Mouse (Mus musculus): Measurements from ENCODE around the gene Chst3. TPM values are rescaled to one million over a fixed set of nuclear protein-coding genes. Genes with fewer than 3 reads are reported as not detected.

Chst3 gene
- 0.22 and 0.27 TPM in 2 replicates for polyA plus RNA-seq (2015; fragmentation: Nextera tagmentation; extraction: Ambion mirVana)

GRCm38 (mm10) chr10:60218591-60219499 lies at the start of gene Chst3:
Chst3 (minus strand) TSS chr10:60219260.
- WGBS (ENCODE audit: insufficient replicate concordance) = under 1% methylated on average over 71 of the region's 83 CpGs
- Histone ChIP-seq H3K36me3 (ENCODE audit: control insufficient read depth, insufficient read depth) (no peaks in the 10 kb centered on the region), H3K4me3 (ENCODE audit: low read depth, low read length) (peak within 1 kb of the TSS; percentile 46), H3K4me2 (ENCODE audit: low read depth, low read length) (peak within 1 kb of the TSS; percentile 46), H3K4me1 (ENCODE audit: control insufficient read depth, low read depth, low read length) (no peaks in the 10 kb centered on the region), H3K27me3 (ENCODE audit: control insufficient read depth, insufficient read depth, low read depth, low read length) (peaks cover 36% of the 10 kb centered on the region), H3K27ac (ENCODE audit: low read length) (no peak within 1 kb of the TSS; the same call in 1 of the 2 replicates), H3K9ac (ENCODE audit: low read depth, low read length) (peak within 1 kb of the TSS; percentile 31), H3K9me3 (replicated peaks; ENCODE audit: control insufficient read depth, low read length) (no peaks in the 10 kb centered on the region)
- no peak for ATAC-seq (ENCODE audit: low read depth)

GRCm38 (mm10) chr10:60268738-60269137 lies 49.7 kb upstream of the Chst3 start:
- Histone ChIP-seq H3K4me3 (ENCODE audit: low read depth, low read length) (no peak overlapping the region), H3K9me3 (replicated peaks; ENCODE audit: control insufficient read depth, low read length) (no peaks in the 10 kb centered on the region), H3K9ac (ENCODE audit: low read depth, low read length) (no peak overlapping the region), H3K4me1 (ENCODE audit: control insufficient read depth, low read depth, low read length) (peaks cover 9% of the 10 kb centered on the region), H3K4me2 (ENCODE audit: low read depth, low read length) (no peak overlapping the region), H3K36me3 (ENCODE audit: control insufficient read depth, insufficient read depth) (no peaks in the 10 kb centered on the region), H3K27ac (ENCODE audit: low read length) (no peak overlapping the region), H3K27me3 (ENCODE audit: control insufficient read depth, insufficient read depth, low read depth, low read length) (no peaks in the 10 kb centered on the region)
- WGBS (ENCODE audit: insufficient replicate concordance) = 54% methylated on average over 11 of the region's 11 CpGs
- ATAC-seq (ENCODE audit: low read depth) = no peak

DNA sequence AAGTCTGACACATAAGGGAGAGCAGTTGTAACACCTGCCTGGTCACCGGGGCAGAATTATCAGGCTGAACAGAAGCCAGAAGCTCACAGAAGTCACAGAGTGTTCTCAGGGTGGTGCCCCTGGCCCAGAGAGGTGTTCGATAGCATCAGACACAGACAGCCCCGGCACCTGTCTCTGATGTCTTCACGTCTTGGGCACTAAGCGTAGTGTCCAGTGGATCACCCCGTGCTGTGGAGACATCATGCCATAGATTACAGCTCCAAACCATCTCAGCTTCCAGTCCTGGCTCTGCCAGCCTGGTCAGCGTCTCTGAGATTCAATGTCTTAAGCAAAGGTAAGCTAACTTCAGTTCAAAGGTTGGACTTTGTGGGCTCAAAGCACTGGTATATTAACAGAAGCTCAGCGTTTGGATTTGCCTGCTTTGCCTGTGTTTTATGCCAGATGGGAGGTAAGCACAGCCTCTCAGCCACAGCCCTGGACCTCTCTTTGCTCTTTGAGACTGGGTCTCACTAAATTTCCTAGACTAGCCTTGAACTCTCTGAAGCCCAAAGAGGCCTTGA lies 47.9 kb upstream of the Chst3 start:
- Histone ChIP-seq H3K36me3 (ENCODE audit: control insufficient read depth, insufficient read depth) (no peaks in the 10 kb centered on the region), H3K4me2 (ENCODE audit: low read depth, low read length) (no peak overlapping the region), H3K9ac (ENCODE audit: low read depth, low read length) (no peak overlapping the region), H3K9me3 (replicated peaks; ENCODE audit: control insufficient read depth, low read length) (no peaks in the 10 kb centered on the region), H3K27ac (ENCODE audit: low read length) (no peak overlapping the region), H3K4me3 (ENCODE audit: low read depth, low read length) (no peak overlapping the region), H3K27me3 (ENCODE audit: control insufficient read depth, insufficient read depth, low read depth, low read length) (no peaks in the 10 kb centered on the region), H3K4me1 (ENCODE audit: control insufficient read depth, low read depth, low read length) (peaks cover 3% of the 10 kb centered on the region)
- ATAC-seq (ENCODE audit: low read depth) = no peak
- 66% methylated on average over 8 of the region's 8 CpGs for WGBS (ENCODE audit: insufficient replicate concordance)

- 60% methylated on average over 10 of the region's 10 CpGs for WGBS (ENCODE audit: insufficient replicate concordance)
- H3K9me3 ChIP-seq (replicated peaks; ENCODE audit: control insufficient read depth, low read length) = no peaks in the 10 kb centered on the region
- no peak for ATAC-seq (ENCODE audit: low read depth)
- no peak overlapping the region for H3K27ac ChIP-seq (ENCODE audit: low read length)
- H3K9ac ChIP-seq (ENCODE audit: low read depth, low read length) = no peak overlapping the region
- H3K4me3 ChIP-seq (ENCODE audit: low read depth, low read length) = no peak overlapping the region
- no peak overlapping the region for H3K4me2 ChIP-seq (ENCODE audit: low read depth, low read length)
- no peaks in the 10 kb centered on the region for H3K27me3 ChIP-seq (ENCODE audit: control insufficient read depth, insufficient read depth, low read depth, low read length)
- H3K4me1 ChIP-seq (ENCODE audit: control insufficient read depth, low read depth, low read length) = peaks cover 3% of the 10 kb centered on the region
- H3K36me3 ChIP-seq (ENCODE audit: control insufficient read depth, insufficient read depth) = no peaks in the 10 kb centered on the region
These were observed 46.2 kb upstream of the Chst3 start for GRCm38 (mm10) chr10:60265252-60265651.

DNA sequence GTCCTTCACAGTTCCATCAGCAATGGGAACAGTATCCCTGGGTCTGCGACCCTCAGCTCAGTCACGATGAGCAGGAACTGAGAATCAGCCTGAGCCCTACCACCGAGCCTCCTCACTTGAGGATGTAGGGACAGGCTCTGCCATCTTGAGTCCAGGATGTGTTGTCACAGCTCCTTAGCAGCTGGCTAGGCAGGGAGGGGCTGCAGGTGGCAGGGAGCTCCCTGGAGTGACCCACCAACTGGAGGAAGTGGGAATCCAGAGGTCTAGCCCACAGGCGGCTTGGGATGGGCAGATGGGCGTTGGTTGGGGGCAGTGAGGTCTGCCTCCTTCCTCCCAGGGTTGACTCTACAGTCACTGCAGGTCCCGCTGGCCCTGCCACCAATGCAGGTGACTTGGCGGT lies 44.3 kb upstream of the Chst3 start:
- no peak for ATAC-seq (ENCODE audit: low read depth)
- Histone ChIP-seq H3K27ac (ENCODE audit: low read length) (no peak overlapping the region), H3K9me3 (replicated peaks; ENCODE audit: control insufficient read depth, low read length) (no peaks in the 10 kb centered on the region), H3K4me1 (ENCODE audit: control insufficient read depth, low read depth, low read length) (peaks cover 3% of the 10 kb centered on the region), H3K27me3 (ENCODE audit: control insufficient read depth, insufficient read depth, low read depth, low read length) (no peaks in the 10 kb centered on the region), H3K4me2 (ENCODE audit: low read depth, low read length) (no peak overlapping the region), H3K9ac (ENCODE audit: low read depth, low read length) (no peak overlapping the region), H3K36me3 (ENCODE audit: control insufficient read depth, insufficient read depth) (no peaks in the 10 kb centered on the region), H3K4me3 (ENCODE audit: low read depth, low read length) (no peak overlapping the region)
- 50% methylated on average over 7 of the region's 7 CpGs for WGBS (ENCODE audit: insufficient replicate concordance)

- Histone ChIP-seq H3K27ac (ENCODE audit: low read length) (no peak overlapping the region), H3K27me3 (ENCODE audit: control insufficient read depth, insufficient read depth, low read depth, low read length) (no peaks in the 10 kb centered on the region), H3K4me1 (ENCODE audit: control insufficient read depth, low read depth, low read length) (peaks cover 3% of the 10 kb centered on the region), H3K9ac (ENCODE audit: low read depth, low read length) (no peak overlapping the region), H3K4me3 (ENCODE audit: low read depth, low read length) (no peak overlapping the region), H3K36me3 (ENCODE audit: control insufficient read depth, insufficient read depth) (no peaks in the 10 kb centered on the region), H3K9me3 (replicated peaks; ENCODE audit: control insufficient read depth, low read length) (no peaks in the 10 kb centered on the region), H3K4me2 (ENCODE audit: low read depth, low read length) (no peak overlapping the region)
- WGBS (ENCODE audit: insufficient replicate concordance) = 17% methylated on average over 3 of the region's 3 CpGs
- peak; percentile 64 for ATAC-seq (ENCODE audit: low read depth)
These were observed 43.3 kb upstream of the Chst3 start for GRCm38 (mm10) chr10:60262386-60262785.

DNA sequence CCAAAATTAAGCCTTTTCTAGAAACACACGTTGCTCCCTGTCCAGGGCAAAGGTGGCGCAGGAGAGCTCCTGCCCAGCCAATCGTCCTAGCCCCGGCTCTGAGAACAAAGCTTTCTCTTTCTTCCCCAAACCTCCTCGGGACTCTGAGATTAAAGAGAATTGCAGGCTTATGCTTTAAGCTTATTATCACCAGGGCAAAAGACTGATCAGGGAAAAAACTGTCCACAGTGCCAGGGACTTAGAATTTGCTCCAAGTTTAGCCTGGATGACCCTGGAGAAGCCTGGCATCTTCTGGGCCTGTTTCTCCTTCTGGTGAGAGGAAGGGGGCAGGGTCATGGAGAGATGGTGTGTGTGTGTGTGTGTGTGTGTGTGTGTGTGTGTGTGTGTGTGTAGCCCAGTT lies 42.5 kb upstream of the Chst3 start:
- no peaks in the 10 kb centered on the region for H3K9me3 ChIP-seq (replicated peaks; ENCODE audit: control insufficient read depth, low read length)
- peaks cover 8% of the 10 kb centered on the region for H3K4me1 ChIP-seq (ENCODE audit: control insufficient read depth, low read depth, low read length)
- no peak for ATAC-seq (ENCODE audit: low read depth)
- no peak overlapping the region for H3K27ac ChIP-seq (ENCODE audit: low read length)
- no peak overlapping the region for H3K4me2 ChIP-seq (ENCODE audit: low read depth, low read length)
- no peak overlapping the region for H3K9ac ChIP-seq (ENCODE audit: low read depth, low read length)
- 40% methylated on average over 5 of the region's 5 CpGs for WGBS (ENCODE audit: insufficient replicate concordance)
- no peaks in the 10 kb centered on the region for H3K36me3 ChIP-seq (ENCODE audit: control insufficient read depth, insufficient read depth)
- H3K4me3 ChIP-seq (ENCODE audit: low read depth, low read length) = no peak overlapping the region
- H3K27me3 ChIP-seq (ENCODE audit: control insufficient read depth, insufficient read depth, low read depth, low read length) = no peaks in the 10 kb centered on the region

DNA sequence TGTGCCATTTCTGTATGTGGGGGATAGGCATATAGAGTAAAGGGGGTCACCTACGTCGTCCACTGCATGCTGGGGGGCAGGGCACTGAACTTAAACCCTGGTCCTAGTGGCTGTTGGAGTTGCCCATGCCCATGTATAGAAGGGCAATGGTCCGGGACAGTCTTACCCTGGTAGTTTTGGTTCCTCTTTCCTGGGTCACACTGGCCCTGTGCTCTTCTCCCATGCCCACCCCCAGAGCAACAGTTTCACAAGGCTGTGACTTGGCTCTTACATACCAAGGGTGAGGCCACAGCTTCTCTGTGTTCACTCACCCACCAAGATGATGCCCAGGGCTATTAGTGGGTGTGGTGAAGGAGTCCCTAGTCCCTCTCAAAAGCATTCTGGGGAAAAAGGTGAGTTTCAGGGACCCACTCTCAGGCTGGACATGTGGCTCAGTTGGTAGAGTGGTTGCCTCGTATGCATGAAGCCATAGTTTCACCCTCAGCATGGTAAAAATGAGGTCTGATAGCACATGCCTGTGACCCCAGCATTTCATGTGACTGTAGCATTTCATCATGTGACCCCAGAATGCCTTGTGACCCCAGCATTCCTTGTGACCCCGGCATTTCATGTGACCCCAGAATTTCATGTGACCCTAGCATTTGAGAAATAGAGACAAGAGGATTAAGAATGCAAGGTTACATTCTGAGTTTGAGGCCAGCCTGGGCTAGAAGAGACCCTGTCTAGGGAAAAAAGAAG lies 41.7 kb upstream of the Chst3 start:
- H3K9me3 ChIP-seq (replicated peaks; ENCODE audit: control insufficient read depth, low read length) = no peaks in the 10 kb centered on the region
- no peaks in the 10 kb centered on the region for H3K36me3 ChIP-seq (ENCODE audit: control insufficient read depth, insufficient read depth)
- no peak overlapping the region for H3K9ac ChIP-seq (ENCODE audit: low read depth, low read length)
- H3K4me1 ChIP-seq (ENCODE audit: control insufficient read depth, low read depth, low read length) = peaks cover 12% of the 10 kb centered on the region
- H3K27ac ChIP-seq (ENCODE audit: low read length) = peak overlapping the region; percentile 26
- H3K4me2 ChIP-seq (ENCODE audit: low read depth, low read length) = no peak overlapping the region
- H3K4me3 ChIP-seq (ENCODE audit: low read depth, low read length) = no peak overlapping the region
- no peaks in the 10 kb centered on the region for H3K27me3 ChIP-seq (ENCODE audit: control insufficient read depth, insufficient read depth, low read depth, low read length)
- 49% methylated on average over 5 of the region's 5 CpGs for WGBS (ENCODE audit: insufficient replicate concordance)
- ATAC-seq (ENCODE audit: low read depth) = peak; percentile 47
